Mouse (Mus musculus) brain, embryonic 14.5 days (tissue): ENCODE results near the gene Rangap1. TPM values are rescaled to one million over a fixed set of nuclear protein-coding genes. Genes with fewer than 3 reads are reported as not detected.

Experiments used
- DNase-seq: peaks from one replicate; pipeline ENCODE4 v3.0.0-alpha.2; 2011; ENCODE audit warnings: low read depth
- CTCF ChIP-seq: fragments of 200-500 bp; IDR thresholded peaks from 2 replicates; pipeline ENCODE4 v1.5.1; 2012; ENCODE audit warnings: inconsistent platforms, mild to moderate bottlenecking, moderate library complexity, borderline replicate concordance; ENCODE audit not compliant: insufficient read depth, insufficient read length; ENCODE audit errors: extremely low read depth
- POLR2A ChIP-seq: fragments of 200-500 bp; IDR thresholded peaks from 2 replicates; pipeline ENCODE4 v1.6.1; 2012; ENCODE audit warnings: mild to moderate bottlenecking, inconsistent platforms, borderline replicate concordance; ENCODE audit not compliant: poor library complexity, insufficient read depth, insufficient read length, severe bottlenecking; ENCODE audit errors: extremely low read depth
- polyA plus RNA-seq: library from polyadenylated mRNA; depleted of rRNA; stranded (reverse); fragments of >200 nt; gene quantifications from 2 replicates; pipeline ENCODE4 v1.2.3, GENCODE M21; 2012

Rangap1 gene
- polyA plus RNA-seq, 1 experiment: 131 TPM

DNA sequence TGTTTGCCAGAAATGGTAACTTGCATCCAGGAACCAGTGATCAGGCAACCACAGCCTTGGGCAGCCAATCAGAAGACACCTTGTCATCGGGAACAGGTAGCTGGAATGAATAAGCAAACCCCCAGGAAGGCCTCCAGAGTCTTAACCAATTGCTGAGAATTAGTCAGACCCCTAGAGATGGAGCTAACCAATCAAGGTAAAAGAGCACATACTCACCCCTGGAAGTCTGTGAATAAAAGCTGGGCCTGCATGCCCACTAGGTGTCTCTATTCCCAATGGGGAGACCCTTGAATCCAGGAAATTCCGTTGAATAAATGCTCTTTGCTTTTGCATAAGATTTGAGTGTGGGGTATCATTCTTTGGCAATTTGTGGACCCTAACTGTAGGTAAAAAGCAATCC lies 5.4 kb downstream of the Rangap1 start:
- DNase-seq: peak; percentile 57
- TF ChIP-seq POLR2A (no peak), CTCF (peak; percentile 48; the same call in 1 of the 2 replicates)

DNA sequence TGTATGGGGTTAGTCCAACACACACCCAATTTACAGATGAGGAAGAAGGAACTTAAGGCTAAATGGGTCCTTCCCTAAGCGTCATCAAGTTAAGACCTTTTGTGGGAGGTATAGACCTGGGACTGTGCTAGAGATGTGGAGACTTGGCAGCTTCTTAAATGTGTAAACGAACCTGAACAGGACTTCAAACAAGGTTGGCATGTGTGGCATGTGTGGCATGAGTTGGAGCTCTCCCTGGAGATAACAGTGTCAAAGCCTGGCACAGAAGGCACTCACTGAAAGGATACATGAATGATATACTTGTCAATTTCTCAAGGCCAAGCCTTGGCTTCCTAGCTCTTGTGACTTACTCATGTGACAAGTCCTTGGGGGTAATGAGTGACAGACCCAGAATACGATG lies 6.0 kb downstream of the Rangap1 start:
- TF ChIP-seq CTCF (no peak), POLR2A (no peak)
- no peak for DNase-seq

DNA sequence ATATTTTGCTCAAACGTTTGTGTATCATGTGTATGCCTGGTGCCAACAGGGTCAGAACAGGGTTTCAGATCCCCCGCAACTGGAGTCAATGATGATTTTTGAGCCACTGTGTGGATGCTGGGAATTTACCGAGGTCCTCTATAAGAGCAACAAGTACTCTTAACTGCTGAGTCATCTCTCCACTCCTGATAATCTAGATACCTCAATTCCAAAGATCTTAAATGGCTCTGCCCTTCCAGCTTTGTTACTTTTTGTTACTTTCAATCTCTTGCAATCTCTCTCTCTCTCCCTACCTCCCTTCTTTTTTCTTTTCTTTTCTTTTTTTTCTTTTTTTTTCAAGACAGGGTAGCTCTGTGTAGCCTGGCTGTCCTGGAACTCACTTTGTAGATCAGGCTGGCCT lies 10.3 kb downstream of the Rangap1 start:
- no peak for DNase-seq
- TF ChIP-seq CTCF: no peak
- TF ChIP-seq POLR2A: no peak

DNA sequence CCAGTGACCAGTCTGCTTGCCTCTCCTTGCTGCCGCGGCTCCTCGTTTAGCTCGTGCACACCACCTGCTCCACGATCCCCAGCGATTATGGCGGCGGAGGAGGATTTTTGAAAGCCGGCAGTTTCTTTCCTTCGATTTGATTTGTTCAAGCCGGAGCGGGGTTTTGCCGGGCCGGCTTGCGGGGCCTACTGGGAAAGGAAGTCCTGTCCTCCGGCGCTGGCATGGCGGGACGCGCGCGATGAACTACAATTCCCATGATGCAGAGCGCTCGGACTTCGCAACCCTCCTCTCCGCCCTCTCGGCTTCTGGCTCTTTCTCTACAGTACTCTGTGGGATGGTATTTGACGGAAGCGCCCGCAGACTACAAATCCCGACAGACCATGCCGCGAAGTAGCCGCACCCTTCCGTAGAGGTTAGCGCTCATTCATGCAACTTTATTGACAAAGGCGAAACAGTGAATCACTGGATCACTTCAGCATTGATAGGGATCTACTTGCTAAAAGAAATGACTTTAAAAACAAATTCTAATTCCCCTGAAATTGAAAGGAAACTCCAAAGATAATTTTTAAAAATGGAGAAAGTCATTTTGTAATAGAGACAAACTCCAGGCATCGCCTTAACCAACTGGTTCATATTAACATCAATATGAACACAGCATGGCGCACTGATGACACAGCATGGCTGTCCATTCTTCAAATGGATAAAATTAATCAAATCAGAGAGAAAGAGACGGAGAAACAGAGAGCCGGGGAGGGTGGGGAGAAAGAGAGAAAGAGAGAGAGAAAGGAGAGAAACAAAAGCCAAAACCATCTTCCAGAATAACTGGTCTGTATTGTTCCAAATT lies 15.3 kb downstream of the Rangap1 start:
- DNase-seq: peak; percentile 100
- peak; percentile 15; the same call in 1 of the 2 replicates for TF ChIP-seq POLR2A
- no peak for TF ChIP-seq CTCF

DNA sequence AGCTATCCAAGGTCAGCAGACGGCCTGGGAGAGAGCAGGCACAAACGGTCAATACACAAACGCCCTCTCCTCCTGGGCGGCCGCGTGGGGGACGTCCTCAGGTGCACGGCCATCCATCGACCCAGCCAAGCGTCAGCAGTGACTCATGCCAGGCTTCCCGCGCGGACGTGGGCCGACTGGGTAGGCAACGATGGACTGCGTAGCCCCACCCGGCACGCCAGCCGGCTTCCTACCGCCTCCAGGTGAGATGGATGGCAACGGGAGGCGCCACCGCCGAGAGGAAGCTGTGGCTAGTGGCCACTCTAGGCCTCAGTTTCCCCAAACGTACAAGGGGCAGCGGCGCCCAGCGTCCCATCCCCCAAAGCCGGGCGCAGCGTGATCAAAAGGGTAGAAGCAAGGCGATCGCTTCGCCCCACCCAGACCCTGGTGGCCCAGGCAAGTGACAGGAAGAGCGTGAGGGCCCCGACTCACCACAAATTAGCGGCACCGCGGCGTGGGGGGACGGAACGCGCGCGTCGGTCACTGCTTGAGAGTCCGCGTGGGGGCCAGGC lies 16.0 kb downstream of the Rangap1 start:
- TF ChIP-seq CTCF (no peak), POLR2A (no peak)
- DNase-seq: no peak

DNA sequence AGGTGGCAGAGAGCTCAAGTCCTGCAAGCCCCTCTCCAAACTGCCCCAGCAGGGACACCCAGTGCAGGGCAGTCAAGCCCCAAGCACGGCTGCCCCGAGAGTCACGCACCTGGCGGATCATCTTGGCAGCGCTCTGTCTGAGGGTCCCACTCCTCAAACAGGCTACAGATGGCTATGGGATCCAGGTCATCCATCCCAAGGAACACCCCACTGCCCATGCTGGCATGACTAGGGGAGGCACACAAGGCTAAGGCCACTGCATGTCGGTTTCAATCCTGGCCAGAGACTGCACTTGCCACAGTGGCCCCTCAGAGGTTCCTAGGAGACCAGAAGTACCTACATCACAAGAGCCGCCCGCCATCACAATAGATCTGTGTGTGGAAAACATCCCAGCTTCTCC lies 19.4 kb downstream of the Rangap1 start:
- no peak for DNase-seq
- TF ChIP-seq CTCF: no peak
- no peak for TF ChIP-seq POLR2A

DNA sequence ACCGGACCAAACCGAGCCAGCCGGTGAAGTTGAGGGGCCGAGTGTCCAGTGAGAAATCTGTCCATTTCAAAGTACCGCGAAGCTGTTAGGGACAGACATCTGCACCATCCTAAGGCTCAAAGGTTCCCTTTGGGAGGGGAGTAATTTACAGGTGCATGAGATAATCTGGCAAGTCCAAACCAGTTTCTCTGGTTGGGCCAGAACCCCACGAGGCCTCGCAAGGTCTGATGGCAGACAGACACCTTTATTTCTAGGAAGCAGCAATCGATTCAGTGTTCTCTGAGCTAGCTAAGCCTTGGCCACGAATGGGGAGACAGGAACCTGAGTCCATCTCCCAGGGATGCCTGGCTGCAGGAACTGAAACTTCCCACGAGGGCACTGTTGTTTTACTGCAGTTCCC lies 21.7 kb downstream of the Rangap1 start:
- TF ChIP-seq POLR2A (no peak), CTCF (no peak)
- no peak for DNase-seq

DNA sequence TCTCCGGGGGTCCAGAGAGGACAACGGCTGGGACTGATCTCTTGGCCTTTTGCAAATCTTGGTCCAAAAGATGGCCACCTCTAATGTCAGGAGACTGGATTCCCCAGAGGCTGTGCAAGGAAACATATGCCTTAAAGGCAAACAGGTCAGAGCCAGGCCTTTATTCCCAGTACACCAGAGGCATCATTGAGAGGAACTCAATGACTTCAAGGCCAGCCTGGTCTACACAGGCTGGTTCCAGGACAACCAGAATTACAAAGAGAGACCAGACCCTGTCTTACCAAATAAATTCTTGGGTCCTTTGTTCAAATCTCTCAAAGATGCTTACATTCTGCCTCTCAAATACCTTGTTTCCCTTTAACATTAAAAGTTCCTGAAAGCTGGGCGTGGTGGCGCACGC lies 23.0 kb downstream of the Rangap1 start:
- TF ChIP-seq POLR2A: no peak
- TF ChIP-seq CTCF: no peak
- DNase-seq: no peak

DNA sequence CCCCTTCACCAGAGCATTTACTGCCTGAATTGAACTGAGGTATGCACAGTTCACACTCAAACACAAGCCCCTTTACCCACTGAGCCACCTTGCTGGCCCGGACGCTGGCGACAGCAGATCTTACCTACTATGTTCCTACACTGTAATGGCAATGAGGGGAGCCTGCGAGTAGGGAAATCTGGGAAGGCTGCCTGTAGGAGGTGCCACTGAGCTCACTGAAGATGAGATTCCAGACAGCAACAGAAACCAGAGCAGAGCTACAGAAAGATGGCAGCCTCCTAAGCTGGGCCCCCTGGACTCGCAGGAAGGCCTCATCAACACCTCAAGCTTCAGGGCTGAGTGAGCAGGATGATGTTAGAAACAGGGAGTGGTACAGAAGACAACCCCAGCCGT lies 26.2 kb downstream of the Rangap1 start:
- TF ChIP-seq CTCF: no peak
- no peak for TF ChIP-seq POLR2A

DNA sequence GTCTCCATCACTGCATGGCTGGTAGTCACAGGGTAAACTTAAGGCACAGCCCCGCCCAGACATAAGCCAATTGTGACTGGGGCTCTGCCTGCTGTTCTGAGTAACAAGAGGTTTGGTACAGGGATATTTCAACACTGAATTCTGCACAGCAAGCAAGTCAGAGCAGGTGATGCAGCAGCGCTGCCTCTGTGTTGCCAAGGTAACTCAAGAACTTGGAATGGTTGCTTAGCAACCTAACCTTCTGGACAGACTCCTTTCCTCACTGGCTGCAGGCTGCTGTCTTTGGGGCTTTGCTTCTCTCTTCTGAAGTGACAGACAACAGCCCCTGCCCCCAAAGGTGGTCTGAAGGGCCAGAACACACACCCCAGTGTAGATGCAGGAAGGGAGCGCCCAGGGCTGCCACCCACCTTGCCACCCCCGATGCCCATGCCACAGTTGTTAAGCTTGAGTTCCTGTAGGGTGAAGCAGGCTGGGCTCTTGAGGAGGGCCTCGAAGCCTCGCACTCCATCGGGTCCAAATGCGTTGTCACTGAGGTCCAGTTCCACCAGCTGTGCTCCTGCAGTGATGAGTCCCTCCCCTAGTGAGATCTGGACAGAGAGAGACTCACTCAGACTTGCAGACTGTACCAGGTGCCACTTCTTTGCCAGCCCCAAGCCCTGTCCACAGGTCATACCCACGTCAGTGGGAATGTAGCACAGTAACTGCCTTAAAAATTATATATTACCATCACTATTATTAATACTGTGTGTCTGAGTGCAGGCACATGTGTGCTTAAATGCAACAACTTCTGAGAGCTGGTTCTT lies 26.8 kb downstream of the Rangap1 start:
- DNase-seq: peak; percentile 88

More for the DNA sequence above, 26.2 kb downstream of the Rangap1 start:
- DNase-seq: no peak

DNA sequence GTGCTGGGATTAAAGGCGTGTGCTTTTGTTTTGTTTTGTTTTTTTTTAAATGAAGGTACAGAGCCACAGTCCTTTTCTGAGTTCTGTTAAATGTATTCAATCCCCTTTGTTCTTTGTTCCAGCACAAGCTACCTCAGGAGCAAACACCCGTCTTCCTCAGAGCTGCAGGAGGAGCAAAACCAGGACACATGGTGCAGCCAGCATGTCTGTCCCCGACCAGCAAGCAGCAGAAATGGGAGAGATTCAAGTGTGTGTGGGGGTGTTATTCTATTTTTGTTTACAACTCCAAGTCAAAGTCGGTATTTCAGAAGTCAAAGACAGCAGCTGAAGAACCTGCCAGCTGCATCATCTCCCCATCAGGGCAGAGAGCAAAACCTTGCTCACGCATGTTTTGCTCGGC lies 31.6 kb downstream of the Rangap1 start:
- DNase-seq: no peak
- TF ChIP-seq CTCF (no peak), POLR2A (no peak)

More for the DNA sequence above, 26.8 kb downstream of the Rangap1 start:
- TF ChIP-seq CTCF (no peak), POLR2A (no peak)
